Mouse (Mus musculus): Measurements from ENCODE around the gene Rapgef1.
A peak's percentile ranks its signal among the peaks of the same experiment; 100 is the strongest.
"Not testable (repeated sequence)": the region's sequence is repeated elsewhere in the genome, so short reads cannot be mapped to it uniquely, and the experiment has no call there.

Rapgef1 gene

DNA sequence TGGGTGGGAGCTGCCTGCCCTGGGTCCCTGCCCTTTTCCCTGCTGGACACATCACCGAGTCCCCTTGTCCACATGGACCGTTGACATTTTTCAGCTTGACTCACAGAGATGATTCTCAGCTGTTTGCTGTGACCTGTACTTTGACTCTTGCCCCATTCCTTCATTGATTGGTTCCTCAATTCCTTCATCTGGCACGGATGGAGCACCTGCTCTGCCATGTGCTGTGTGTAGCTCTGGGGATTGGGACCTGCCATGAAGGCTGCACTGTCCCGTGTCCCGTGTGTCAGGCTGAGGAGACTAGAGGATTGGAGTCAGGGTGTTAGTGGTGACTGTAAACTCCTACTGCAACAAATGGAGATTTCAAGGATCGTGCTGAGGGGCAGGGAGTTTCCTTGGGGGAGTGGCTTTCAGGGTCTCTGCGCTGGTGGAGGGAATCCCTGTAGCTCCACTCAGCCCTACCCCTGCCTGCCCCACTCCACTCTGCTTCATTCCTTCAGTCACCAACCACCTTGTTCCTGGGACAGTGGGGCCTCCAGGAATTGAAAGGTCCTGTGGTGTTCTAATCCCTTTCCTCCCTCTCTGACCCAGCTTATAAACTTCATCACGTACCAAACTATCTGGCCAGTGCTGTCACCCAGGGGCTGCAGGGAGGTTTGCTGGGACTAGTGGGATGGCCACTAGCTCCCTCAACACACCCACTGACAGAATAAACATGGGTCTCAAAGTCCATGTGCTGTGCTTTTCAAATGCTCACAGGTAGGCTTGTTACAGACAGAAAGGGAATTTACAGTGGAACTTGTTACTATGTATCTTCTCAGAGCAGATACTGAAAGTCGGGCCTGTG, 3.9 kb downstream of the Rapgef1 start:
- no peak for DNase-seq (ENCODE audit: low spot score)

DNA sequence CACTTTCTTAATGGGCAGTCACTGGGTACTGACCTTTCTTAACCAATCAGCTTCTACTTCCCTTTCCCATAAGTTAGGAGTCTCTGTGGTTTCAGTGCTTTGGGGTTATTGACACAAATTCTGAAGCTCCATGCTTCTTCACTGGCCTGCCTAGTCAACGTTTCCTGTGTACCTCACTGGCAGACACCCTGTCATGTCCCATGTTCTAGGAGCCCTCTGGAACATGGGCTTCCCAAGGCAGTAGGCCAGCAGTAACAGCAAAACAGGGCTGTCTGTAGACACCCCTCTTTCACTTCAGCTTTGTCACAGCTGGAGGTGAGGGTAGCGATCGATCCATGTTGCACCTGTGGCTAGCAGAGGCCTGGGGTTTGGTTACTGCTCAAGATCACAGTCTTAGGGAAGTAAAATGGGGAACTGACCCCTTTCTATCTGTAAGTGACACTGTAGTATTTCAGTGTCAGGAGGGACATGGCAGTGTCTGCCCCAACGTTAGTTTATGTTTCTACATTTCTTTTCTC, 4.6 kb downstream of the Rapgef1 start:
- no peak for DNase-seq (ENCODE audit: low spot score)

DNA sequence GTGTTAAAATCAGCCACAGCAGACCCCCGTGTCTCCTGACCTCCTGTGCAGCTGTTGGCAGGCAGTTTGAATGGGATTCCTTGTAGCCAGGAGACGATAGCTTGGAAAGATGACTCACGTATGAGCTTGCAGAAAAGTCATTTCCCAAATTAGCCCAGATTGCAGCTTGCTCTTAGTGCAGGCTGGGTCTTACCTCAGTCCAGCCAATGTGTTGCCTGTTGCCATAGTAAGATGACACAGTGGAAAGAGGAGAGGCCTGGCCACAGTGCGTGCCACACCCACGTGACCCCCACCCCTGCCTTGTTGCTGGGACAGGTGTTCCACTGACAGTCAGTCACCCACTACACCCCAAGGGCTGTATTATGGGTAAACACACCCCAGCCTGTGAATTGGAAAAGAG, 5.2 kb downstream of the Rapgef1 start:
- no peak for DNase-seq (ENCODE audit: low spot score)

DNA sequence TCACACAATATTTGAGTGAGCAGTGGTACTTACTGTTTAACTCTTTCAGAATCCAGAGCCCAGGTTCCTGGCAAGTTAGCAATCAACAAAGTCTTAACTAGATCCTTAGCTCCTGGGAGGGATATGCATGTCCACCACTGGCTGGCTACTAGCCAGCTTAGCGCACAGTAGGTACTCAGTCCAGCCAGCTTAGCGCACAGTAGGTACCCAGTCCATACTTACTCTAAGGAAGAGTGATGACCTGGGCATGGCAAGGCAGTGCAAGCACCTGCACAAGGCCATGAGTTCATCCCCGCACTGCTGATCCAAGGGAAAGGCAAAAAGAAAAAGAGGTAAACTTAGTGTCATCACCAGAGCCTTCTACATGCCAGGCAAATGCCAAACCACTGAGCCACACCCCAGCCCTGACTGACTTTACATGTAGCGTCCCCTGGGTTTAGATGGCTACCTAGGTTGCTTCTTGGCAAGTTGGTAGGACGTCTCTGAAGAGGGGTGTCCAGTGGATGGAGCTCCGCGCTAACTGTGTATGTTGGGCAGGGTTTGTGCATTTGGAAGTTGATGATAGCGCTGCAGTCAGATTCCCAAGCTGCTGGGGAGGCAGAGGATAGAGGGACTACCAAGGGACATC, 6.2 kb downstream of the Rapgef1 start:
- no peak for DNase-seq (ENCODE audit: low spot score)

DNA sequence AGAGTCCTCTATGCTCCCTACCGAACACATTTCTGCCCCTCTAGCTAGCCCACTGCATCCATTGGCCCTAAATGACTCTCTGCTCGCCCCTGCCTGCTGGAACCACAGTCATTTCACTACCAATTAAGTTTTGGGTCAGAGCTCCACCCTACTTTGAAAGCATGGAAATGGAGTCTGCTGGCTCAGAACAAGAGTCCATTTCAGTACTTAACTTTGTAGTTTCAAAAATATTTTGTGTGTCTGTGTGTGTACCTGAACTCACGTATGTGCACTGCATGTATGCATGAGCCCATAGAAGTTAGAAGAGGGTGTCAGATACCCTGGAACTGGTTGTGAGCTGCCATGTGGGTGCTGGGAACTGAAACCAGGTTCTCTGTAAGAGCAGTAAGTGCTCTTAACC, 7.8 kb downstream of the Rapgef1 start:
- DNase-seq (ENCODE audit: low spot score) = no peak

DNA sequence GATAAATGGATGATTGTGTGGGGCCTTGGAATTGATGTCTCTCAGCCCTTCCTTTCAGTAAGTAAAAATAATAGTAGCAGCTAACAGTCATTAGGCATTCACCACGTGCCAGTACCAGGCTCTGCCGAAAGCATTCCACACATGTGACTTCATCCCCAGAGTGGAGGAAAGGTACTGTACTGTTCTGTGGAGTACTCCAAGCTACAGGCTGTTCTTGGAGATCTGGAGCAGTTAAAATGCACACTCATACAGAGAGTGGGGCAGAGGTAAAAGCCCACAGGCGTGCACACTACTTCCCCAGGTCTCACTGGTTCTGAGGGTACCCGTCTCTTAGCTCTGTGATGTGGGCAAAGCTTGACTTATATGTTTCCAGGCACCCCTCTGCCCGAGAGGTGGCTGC, 8.7 kb downstream of the Rapgef1 start:
- DNase-seq (ENCODE audit: low spot score) = no peak

DNA sequence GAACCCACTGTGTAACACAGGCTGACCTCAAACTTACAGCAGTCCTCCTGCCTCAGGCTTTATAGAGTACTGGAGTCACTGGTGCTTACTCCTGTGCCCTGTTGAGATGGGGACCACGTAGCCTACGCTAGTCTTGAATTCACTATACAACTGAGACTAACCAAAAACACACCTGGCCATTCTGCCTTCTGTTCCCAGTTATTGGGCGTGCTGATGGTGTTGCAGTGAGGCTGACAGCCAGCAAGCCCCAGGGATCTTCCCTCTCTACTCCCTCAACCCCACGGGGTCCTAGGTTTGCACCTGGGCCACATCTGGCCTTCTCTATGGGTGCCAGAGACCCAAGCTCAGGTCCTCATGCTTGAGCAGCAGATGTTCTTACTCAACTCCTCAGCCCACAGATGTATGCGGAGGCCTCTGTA, 9.3 kb downstream of the Rapgef1 start:
- DNase-seq (ENCODE audit: low spot score) = no peak

DNA sequence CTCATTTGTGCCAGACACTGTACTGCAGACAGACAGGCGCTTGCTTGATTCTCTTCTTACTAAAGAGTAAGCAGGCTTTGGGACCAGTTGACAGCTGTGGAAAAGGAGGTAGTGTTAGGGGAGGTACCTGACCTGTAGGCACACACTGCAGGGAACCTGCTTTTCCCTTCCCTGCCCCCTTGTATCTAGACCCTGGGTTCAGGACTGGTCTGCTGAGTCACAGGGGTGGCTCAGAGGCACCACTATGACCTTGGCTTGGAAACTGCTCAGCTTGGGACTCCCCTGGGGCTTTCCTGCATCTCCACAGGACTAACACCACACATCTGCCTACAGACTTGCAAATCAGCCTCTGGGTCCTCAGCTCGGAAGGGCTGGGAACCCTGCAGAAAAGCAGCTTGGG, 9.8 kb downstream of the Rapgef1 start:
- DNase-seq (ENCODE audit: low spot score) = no peak

DNA sequence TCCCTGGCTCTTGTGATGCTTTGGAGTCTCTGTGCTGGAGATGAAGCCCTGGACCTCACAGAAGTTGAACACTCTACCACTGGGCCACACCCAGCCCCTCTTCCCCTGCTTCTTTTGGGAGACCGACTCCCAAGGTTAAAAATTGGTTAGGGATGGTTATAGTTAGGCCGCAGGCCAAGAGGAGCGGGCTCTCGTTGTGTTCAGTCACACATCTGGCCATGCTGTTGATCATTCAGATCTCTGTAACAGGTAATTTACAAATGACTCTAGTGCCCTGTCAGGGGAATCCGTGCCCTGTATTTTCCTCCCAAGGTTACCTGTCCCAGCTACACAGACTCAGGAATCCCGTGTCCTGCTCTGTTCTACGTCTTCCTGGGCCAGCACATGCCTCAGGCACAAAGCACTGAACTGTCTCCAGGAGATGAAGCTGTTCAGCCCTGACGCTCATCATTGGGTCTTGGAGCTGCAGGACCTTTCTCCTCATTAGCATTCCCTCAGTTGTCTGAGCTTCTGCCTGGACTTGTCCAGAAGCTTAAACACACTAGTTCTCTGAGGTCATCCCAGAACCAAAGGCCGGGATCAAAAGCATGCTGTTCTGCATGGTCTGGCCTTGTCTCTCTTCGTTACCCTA, 10.7 kb downstream of the Rapgef1 start:
- no peak for DNase-seq (ENCODE audit: low spot score)

DNA sequence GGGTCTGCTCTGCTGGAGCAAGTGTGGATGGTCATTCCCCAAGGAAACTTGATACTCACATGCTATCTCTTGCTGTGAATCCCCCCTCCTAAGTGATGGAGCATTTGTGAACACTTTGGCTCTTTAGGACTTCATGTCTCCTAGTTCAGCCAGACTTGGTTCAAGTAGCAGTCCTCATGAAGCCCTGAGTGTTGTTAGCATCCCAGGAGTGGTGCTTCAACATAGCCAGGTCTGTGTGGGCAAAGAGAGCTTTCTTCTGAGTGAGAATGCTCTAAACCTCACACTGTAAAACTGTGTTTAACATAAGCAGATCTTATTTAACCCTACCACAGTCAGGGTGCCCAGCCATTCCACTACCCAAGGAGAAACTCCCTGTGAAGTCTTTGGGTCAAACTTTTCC, 11.5 kb downstream of the Rapgef1 start:
- no peak for DNase-seq (ENCODE audit: low spot score)

DNA sequence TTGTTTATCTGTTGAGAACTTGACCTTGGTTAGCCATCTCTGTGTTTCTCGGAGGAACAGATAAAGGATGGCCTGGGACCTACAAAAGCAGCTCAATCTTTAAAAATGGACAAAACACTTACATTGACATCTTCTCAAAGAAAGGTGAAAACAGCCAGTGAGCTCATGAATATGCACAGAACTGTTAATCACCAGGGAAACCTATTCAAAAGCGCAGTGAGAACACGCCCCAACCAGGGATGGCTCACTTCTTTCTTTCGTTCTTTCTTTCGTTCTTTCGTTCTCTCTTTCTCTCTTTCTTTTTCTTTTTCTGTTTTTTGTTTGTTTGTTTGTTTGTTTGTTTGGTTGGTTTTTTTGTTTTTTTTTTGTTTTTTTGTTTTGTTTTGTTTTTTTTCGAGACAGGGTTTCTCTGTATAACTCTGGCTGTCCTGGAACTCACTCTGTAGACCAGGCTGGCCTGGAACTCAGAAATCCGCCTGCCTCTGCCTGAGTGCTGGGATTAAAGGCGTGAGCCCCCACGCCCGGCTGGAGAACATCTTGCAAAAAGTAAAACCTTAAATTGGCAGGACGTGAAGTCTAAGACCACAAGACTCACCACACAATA, 12.1 kb downstream of the Rapgef1 start:
- not testable (repeated sequence) for DNase-seq (ENCODE audit: low spot score)

DNA sequence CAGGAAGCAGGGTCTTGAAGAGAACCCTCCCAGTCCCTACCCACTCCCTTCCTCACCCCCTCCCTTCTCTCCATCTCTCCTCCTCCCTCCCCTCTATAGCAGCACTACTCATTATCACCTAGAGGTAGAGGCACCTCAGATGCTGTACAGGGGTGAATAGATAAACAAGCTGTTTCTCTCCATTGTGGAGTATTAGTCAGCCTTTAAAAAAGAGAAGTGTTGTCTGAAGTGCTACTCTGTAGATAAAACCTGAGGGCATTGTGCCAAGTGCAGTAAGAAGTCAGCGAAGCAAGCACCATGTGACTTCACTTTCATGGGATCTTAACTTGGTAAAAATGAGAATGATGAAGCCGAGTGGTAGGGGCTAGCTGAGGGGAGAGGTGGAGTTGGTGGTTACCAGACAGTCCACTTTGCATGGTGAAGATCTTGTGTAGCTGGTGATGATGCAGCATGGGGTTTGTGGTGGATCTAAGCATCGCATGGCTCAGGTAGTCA, 12.7 kb downstream of the Rapgef1 start:
- DNase-seq (ENCODE audit: low spot score) = no peak

DNA sequence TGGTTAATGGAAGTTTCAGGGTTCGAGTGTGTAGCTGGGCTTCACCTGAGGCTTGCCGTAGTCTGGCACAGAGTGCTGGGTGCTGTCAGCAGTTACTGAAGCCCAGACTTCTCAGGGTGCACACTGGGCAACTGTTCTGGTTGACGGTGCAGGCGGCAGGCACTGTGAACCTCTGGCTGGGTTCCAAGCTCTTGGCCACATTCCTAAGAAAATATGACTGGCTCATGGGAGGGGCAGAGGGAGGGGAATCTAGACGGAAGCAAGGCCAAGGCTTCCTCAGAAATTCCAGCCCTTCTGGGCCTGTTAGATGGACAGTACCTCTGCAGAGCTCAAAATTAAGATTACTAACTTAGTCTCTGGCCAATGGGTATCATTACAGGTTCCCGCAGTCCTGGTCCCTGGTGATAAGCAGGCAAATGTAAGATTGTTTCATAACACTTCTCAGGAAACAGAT, 13.6 kb downstream of the Rapgef1 start:
- peak; percentile 89 for DNase-seq (ENCODE audit: low spot score)

DNA sequence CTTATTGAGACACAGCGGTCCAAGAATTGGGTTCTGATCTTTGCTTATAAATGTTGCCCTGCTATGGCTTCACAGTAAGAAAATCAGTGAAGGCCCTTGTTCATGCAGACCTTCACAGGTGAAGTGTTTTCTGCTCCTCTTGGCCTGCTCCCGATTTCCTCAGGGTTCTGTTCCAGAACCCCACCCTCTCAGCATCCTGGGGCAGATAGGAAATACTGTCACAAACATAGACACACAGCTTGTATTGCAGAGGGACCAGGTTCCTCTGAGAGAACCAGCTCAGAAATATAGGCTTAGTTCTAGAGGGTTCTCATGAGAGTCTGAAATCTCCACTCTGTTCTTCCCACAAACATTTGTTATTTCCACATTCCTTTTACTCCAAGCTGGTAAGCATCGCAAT, 14.3 kb downstream of the Rapgef1 start:
- no peak for DNase-seq (ENCODE audit: low spot score)

DNA sequence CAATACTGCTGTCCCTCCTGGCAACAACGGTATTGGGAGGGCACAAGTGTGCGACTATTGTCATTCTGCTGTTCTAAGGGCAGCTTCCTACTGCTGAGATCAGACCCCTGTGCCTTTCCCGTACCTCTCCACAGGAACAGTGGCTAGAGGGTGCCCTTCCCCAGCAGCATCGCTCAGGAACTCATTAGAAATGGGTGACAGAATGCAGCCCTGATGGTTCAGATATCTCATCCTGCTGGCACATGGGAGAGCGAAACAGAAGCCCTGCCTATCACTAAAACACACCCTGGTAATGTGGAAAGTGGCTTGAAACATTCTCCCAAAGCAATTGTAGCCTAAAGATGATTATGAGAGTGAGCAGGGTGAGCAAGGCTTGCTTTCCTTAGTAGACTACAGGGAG, 15.0 kb downstream of the Rapgef1 start:
- no peak for DNase-seq (ENCODE audit: low spot score)

DNA sequence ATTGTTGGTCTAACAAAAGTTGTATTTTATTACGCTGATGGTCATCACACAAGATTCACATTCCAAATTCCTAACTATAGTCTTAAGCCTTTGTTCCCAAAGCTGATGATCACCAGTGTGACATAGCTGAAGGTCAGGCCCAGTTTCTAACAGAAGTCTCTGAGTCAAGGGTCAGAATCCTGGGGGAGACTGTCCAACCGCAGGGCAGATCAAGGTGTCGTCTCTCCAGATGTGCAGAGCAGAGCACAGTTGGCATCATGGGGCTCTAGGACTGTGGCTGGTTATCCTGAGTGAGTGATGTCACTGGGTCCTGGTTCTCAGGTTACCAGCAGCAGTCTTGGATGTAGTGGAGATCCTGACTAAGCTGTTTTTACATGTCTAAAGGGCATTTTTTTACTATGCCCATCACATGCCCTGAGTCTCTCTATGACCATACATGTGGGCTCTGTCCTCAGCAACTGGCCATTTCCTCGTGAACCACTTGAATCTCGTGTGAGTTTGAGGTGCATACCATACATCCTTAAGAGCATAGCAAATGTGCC, 16.5 kb downstream of the Rapgef1 start:
- no peak for DNase-seq (ENCODE audit: low spot score)

DNA sequence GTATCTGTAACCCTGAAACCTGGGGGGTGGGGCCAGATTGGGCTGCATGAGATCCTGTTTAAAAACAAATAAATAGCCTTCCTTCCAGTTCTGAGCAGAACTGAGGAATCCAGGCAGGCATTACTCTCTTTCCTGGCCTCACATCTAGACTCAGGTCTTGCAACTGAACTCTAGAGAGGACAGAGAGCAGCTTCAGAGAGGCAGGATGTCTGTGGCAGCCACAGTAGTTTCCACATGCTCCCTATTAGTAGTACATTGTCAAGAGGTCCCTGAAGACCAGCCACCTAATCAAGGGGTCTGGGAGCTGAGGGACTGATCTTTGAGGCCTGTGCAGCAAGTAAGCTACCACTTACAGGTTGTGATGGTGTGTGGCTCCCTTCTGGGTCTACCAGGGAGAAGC, 18.0 kb downstream of the Rapgef1 start:
- no peak for DNase-seq (ENCODE audit: low spot score)

DNA sequence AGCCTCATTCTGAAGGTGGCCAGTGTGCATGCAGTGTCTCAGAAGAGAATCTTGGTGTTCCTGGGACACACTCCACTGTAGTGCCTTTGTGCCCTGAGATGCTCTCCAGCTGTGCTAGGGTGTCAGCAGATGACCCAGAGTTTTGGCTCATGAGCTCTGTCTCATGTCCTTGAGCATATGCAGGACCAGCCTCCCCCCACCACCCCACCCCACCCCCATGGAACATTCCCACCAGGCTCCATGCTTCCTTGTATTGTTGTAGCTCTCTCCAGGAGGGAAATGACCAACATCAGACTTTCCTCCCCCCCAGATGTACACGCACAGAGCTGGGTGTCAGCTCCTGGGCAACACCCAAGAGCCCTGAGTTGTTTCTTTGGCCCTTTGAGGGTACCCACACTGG, 19.9 kb downstream of the Rapgef1 start:
- no peak for DNase-seq (ENCODE audit: low spot score)

DNA sequence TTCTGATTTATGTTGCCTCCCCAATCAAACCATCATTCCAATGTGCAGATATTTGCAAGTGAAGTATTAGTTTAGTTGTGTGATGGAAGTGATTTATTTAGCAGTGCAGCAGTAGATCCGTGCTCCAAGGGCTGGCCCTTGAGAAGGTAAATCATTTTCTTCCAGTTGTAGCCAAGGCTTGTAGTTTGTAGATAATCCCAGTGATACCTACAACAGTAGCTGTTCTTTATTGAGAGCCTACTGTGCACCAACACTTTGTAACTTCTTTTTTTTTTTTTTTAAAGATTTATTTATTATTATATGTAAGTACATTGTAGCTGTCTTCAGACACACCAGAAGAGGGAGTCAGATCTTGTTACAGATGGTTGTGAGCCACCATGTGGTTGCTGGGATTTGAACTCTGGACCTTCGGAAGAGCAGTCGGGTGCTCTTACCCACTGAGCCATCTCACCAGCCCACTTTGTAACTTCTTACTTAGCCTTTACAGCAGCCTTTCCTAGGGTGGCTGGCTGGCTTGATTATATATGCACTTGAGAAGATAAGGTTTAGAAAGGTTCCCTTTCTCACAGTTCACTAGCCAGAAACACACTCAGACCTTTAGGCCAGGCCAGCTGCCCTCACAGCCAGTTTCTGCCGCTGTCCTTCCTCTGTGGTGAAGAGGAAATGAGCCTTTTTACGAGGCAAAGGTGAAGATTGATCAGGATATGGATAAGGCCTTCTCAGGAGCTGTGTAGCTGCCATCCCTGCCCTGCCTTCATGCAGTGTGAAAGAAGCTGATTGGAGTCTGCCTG, 20.6 kb downstream of the Rapgef1 start:
- no peak for DNase-seq (ENCODE audit: low spot score)

DNA sequence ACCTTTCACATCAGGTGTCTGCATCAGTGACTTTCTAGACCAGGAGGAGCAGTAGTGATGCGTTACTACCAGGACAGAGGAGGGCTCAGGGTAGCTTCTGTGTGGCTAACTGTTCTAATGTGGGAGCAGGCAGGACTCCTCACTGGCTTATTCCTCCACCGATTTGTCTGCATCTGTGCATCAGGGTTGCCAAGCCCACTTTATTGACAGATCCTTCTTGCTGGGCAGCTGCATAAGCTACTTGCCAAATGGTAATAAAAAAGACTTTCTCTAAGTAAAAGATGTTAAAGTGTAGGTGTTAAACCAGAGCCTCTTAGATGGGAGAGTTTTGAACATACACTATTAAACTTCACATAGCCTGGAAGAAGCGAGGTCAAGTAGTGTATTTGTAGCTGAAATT, 22.2 kb downstream of the Rapgef1 start:
- no peak for DNase-seq (ENCODE audit: low spot score)

DNA sequence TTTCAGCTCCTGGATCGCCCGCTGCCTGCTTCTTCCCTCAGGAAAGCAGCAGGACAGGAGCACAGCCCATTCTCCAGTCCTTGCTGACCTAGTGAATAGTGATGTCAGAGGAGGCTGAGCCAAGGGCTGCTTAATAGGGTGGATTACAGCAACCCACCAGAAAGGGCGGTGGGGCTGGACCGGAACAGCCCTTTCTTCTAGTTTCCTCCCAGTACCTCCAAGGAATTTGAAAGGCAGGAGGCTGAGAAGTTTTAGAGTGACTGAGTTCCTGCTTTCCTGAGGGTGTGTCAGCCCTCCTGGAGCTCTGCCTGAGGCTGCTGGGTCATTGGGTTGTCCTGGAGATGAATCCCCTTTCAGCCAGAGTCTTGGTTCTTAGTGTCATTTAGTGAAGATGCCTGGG, 23.9 kb downstream of the Rapgef1 start:
- DNase-seq (ENCODE audit: low spot score) = no peak

Data from ovary, postnatal 14 days (tissue).